Mouse (Mus musculus): ENCODE results near the gene Ngf.

The Ngf gene

DNA sequence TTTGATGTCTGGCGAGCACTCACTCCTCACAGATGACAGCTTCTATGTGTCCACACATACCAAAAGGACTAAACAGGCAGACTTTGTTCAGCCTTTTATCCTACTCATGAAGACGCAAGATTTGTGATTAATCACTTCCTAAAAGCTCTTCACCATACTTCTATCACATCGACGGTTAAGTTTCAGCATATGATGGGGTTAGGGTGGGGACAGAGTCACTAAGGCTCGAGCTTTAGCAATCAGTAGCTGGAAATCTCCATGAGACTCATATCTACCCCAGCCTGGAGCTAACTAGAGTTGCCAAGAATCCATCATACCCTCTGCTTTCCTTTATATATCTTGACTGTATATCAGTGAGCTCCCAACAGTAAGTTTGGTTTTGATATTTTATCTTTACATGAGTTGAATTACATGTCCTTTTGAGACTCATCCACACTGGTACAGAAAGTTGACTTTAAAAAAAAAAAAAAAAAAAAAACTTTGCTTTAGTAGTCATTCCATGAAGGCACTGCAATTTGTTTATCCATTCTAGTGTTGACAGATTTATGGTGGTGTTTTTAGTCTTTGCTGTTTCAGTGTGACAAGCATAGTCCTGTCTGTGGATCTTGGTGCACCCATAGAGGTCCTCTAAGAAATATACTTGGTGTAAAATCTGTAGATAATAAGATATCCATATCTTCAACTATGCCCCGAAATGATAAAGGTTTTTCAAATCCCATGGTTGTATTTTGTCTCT is 84.4 kb downstream of the Ngf start:
- no peak for TF ChIP-seq CTCF (conservative IDR thresholded peaks at IDR 0.05; ENCODE audit: low read length)
- no peak for TF ChIP-seq POU5F1 (IDR thresholded peaks at IDR 0.05; ENCODE audit: borderline replicate concordance, low read length)
- TF ChIP-seq NANOG (IDR thresholded peaks at IDR 0.05; ENCODE audit: borderline replicate concordance, low read length), result no peak
- Histone ChIP-seq H3K9me3 (ENCODE audit: low read length) (no peaks in the 10 kb centered on the region), H3K4me1 (replicated peaks; ENCODE audit: low read depth, low read length) (no peaks in the 10 kb centered on the region), H3K27me3 (ENCODE audit: insufficient read depth, low read length) (no peaks in the 10 kb centered on the region), H3K4me3 (replicated peaks; ENCODE audit: low read length) (no peak overlapping the region), H3K36me3 (ENCODE audit: insufficient read depth, low read length) (no peaks in the 10 kb centered on the region)

DNA sequence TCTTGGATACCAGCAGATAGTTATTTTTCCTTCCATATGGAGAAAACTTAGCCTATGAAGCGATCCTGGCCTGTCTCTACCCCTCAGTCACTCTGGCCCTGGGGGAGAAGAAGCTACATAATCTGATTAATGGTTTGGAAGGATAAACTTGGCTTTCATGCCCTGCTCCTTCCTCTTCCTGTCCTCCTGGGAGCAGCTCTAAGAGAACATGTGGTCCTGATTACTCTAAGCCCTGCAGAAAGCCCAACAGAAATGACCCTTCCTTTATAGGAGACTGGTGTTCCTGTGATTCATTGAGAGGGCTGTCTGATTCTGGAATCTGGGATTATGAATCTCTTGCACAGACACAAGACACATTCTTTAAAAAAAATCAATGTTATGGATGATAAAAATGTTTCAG is 86.4 kb downstream of the Ngf start:
- Histone ChIP-seq H3K4me3 (replicated peaks; ENCODE audit: low read length) (no peak overlapping the region), H3K27me3 (ENCODE audit: insufficient read depth, low read length) (no peaks in the 10 kb centered on the region), H3K4me1 (replicated peaks; ENCODE audit: low read depth, low read length) (no peaks in the 10 kb centered on the region), H3K9me3 (ENCODE audit: low read length) (no peaks in the 10 kb centered on the region), H3K36me3 (ENCODE audit: insufficient read depth, low read length) (no peaks in the 10 kb centered on the region)
- no peak for TF ChIP-seq POU5F1 (IDR thresholded peaks at IDR 0.05; ENCODE audit: borderline replicate concordance, low read length)
- TF ChIP-seq CTCF (conservative IDR thresholded peaks at IDR 0.05; ENCODE audit: low read length), result no peak
- no peak for TF ChIP-seq NANOG (IDR thresholded peaks at IDR 0.05; ENCODE audit: borderline replicate concordance, low read length)

DNA sequence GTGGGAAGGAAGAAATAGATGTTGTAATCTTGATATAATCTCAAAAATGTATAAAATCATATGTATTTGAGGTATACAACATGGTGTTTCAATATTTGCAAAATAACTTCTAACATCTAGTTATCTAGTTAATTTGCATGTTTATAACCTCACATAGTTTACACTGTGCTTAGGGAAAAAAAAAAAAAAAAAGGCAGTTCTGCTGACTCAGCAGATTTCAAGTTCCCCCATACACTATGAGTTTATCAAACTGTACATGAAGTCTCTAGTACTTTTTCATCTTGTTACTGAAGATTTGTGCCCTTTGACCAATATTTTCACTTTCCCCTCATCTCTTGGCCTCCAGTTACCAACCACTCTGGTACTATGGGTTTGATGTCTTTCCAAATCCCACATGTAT is 86.9 kb downstream of the Ngf start:
- no peak for TF ChIP-seq CTCF (conservative IDR thresholded peaks at IDR 0.05; ENCODE audit: low read length)
- no peak for TF ChIP-seq NANOG (IDR thresholded peaks at IDR 0.05; ENCODE audit: borderline replicate concordance, low read length)
- TF ChIP-seq POU5F1 (IDR thresholded peaks at IDR 0.05; ENCODE audit: borderline replicate concordance, low read length), result no peak
- no peaks in the 10 kb centered on the region for H3K9me3 ChIP-seq (ENCODE audit: low read length)
- no peak overlapping the region for H3K4me3 ChIP-seq (replicated peaks; ENCODE audit: low read length)
- no peaks in the 10 kb centered on the region for H3K27me3 ChIP-seq (ENCODE audit: insufficient read depth, low read length)
- no peaks in the 10 kb centered on the region for H3K4me1 ChIP-seq (replicated peaks; ENCODE audit: low read depth, low read length)
- no peaks in the 10 kb centered on the region for H3K36me3 ChIP-seq (ENCODE audit: insufficient read depth, low read length)

All from E14TG2a.4 (cell line).